Mouse (Mus musculus) T-cell, adult 66 days (primary cell): ENCODE results near the gene Vill. TPM values are rescaled to one million over a fixed set of nuclear protein-coding genes. Genes with fewer than 3 reads are reported as not detected.

Experiments
- total RNA-seq, 2 experiments: library from RNA; stranded (reverse); gene quantifications; 3 replicates in 1 of 2; 4 replicates in 1 of 2; pipeline ENCODE4 v1.2.4; 2023

Vill gene
- 1 to 10 TPM in 1 of 2 experiments, under 1 TPM in 1; 0.83 to 1.2 TPM for total RNA-seq

DNA sequence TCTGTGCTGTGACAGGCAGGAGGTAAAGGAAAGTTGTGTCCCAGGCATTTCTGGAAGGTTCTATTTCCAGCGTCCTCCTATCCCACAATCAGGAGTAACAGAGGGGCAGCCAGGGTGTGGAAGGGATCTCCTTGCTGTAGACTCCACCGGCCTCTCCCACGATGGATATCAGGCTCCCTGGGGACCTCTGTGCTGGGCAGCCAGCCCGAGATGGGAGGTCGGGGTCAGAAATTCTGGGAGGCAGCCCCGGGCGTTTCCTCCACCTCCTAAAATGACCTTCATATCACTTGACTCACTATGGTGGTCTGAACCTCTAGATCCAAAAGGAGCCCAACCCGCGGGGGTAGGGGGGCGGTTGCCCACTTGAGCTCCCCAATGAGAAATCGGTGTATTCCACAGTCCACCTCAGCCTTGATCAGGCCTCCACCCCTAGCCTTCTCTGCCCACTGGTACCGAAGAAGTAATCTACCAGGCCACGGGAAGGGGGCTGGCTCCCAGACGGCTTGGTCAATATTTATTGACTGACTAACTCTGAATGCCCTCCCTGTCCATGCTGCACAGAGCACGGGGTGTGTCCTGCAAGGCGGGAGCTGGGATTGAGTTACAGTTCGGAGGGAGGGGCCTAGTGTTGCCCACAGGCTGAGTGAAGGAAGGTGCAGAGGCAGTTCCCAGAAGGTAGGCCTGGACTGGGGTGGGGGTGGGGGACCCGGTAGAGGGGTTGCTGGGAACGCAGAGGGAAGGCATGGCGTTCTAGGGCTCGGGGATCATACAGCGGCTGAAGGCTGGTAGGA is at the start of gene Vill:
Gene Vill (plus strand): TSS at position 625 of the 791 bp plus-strand sequence.

GRCm38 (mm10) chr9:119093419-119094295 is 41.1 kb downstream of the Vill start, which contains the start of gene Plcd1:
TSS of gene Plcd1 (minus strand) at chr9:119093502.

GRCm38 (mm10) chr9:119101992-119102782 is 49.6 kb downstream of the Vill start, which contains the start of gene Dlec1:
TSS of gene Dlec1 (plus strand) at chr9:119102478.

Other genes with a start within 250 kb of the Vill start
- 1 to 10 TPM in 1 of 2 experiments, under 1 TPM in 1; 0.95 to 1.3 TPM for gene Ctdspl, start 126.3 kb upstream of the Vill start, total RNA-seq
- gene Plcd1, start 40.7 kb downstream of the Vill start, total RNA-seq: 1 to 10 TPM in 1 of 2 experiments, under 1 TPM in 1; 0.52 to 1.2 TPM
- under 1 TPM; 0.38 to 0.41 TPM for gene Dlec1, start 49.7 kb downstream of the Vill start, total RNA-seq
- 1 to 10 TPM in 1 of 2 experiments, under 1 TPM in 1; 0.79 to 1.2 TPM for gene Acaa1b, start 104.3 kb downstream of the Vill start, total RNA-seq
- not detected for gene Gm47289, start 106.4 kb downstream of the Vill start, total RNA-seq
- not detected for gene Slc22a13, start 156.3 kb downstream of the Vill start, total RNA-seq